Mouse (Mus musculus) left cerebral cortex, postnatal 10 days (tissue): ENCODE results near the gene Xpnpep1. TPM values are rescaled to one million over a fixed set of nuclear protein-coding genes. Genes with fewer than 3 reads are reported as not detected.

Experiments
- DNase-seq, 2 experiments: peaks; one replicate each; pipeline ENCODE4 v3.0.0; 2021 to 2022; ENCODE audit warnings: low spot score in 2 of 2, mixed read lengths in 1 of 2; ENCODE audit errors: extremely low spot score in 1 of 2
- intact Hi-C: fragments of 180-260 bp; cut with DNase I; formaldehyde crosslinking; loops from one replicate; pipeline ENCODE4 v1.15.1; 2025
- total RNA-seq, 2 experiments: library from RNA; stranded (reverse); gene quantifications; 2 replicates each; pipeline ENCODE4 v1.2.3; 2021

Xpnpep1 gene
- total RNA-seq, result 100 to 1,000 TPM; 108 to 113 TPM

GRCm38 (mm10) chr19:53040164-53041132 lies at the start of gene Xpnpep1:
Gene Xpnpep1 (minus strand): TSS chr19:53040214.
- intact Hi-C loops, result no loop called here
- peak in 1 of 2 experiments; percentile 44 for DNase-seq

GRCm38 (mm10) chr19:53087268-53088143 lies 47.5 kb upstream of the Xpnpep1 start:
- DNase-seq, result peak in 1 of 2 experiments; percentile 66
- intact Hi-C loops, result no loop called here

GRCm38 (mm10) chr19:53086861-53087260 lies 46.8 kb upstream of the Xpnpep1 start:
- DNase-seq, result no peak
- intact Hi-C loops, result no loop called here

GRCm38 (mm10) chr19:53084735-53085134 lies 44.7 kb upstream of the Xpnpep1 start:
- peak in 1 of 2 experiments; percentile 70 for DNase-seq
- intact Hi-C loops, result no loop called here

- intact Hi-C loops, result no loop called here
- no peak for DNase-seq
These were observed 42.8 kb upstream of the Xpnpep1 start for GRCm38 (mm10) chr19:53082862-53083261.

GRCm38 (mm10) chr19:53081339-53081738 lies 41.3 kb upstream of the Xpnpep1 start:
- intact Hi-C loops, result no loop called here
- no peak for DNase-seq

- DNase-seq, result no peak
- intact Hi-C loops, result no loop called here
These were observed 40.9 kb upstream of the Xpnpep1 start for GRCm38 (mm10) chr19:53080921-53081320.

GRCm38 (mm10) chr19:53080487-53080886 lies 40.5 kb upstream of the Xpnpep1 start:
- intact Hi-C loops, result no loop called here
- DNase-seq, result no peak

GRCm38 (mm10) chr19:53080026-53080425 lies 40.0 kb upstream of the Xpnpep1 start:
- intact Hi-C loops, result no loop called here
- no peak for DNase-seq

GRCm38 (mm10) chr19:53078271-53079085 lies 38.5 kb upstream of the Xpnpep1 start:
- intact Hi-C loops, result no loop called here
- DNase-seq, result no peak

- intact Hi-C loops, result no loop called here
These were observed 37.3 kb upstream of the Xpnpep1 start for GRCm38 (mm10) chr19:53077278-53077677.

GRCm38 (mm10) chr19:53076238-53076981 lies 36.4 kb upstream of the Xpnpep1 start:
- intact Hi-C loops, result no loop called here
- no peak for DNase-seq

More at GRCm38 (mm10) chr19:53077278-53077677, 37.3 kb upstream of the Xpnpep1 start:
- DNase-seq, result no peak

- intact Hi-C loops, result no loop called here
- no peak for DNase-seq
These were observed 35.9 kb upstream of the Xpnpep1 start for GRCm38 (mm10) chr19:53075896-53076237.

GRCm38 (mm10) chr19:53074899-53075722 lies 35.1 kb upstream of the Xpnpep1 start:
- no peak for DNase-seq
- intact Hi-C loops, result no loop called here

GRCm38 (mm10) chr19:53073521-53073920 lies 33.5 kb upstream of the Xpnpep1 start:
- intact Hi-C loops, result no loop called here
- no peak for DNase-seq

GRCm38 (mm10) chr19:53072406-53072805 lies 32.4 kb upstream of the Xpnpep1 start:
- intact Hi-C loops, result no loop called here
- no peak for DNase-seq

- intact Hi-C loops, result no loop called here
- DNase-seq, result no peak
These were observed 31.6 kb upstream of the Xpnpep1 start for GRCm38 (mm10) chr19:53071651-53072050.
